Mouse (Mus musculus) T-helper 1 cell (primary cell): Measurements from ENCODE around the gene Aox3.

ENCODE experiments used
- in situ Hi-C: fragments of 300-600 bp; cut with MboI, MseI; formaldehyde crosslinking; loops from one replicate; pipeline ENCODE4 v1.15.1; 2025; ENCODE audit warnings: high pct_unique_total_duplicates

Aox3 gene

GRCm38 (mm10) chr1:58197023-58197422 lies 84.1 kb downstream of the Aox3 start:
- in situ Hi-C loops: no loop called here

GRCm38 (mm10) chr1:58198386-58198785 lies 85.5 kb downstream of the Aox3 start:
- in situ Hi-C loops: no loop called here

- in situ Hi-C loops: no loop called here
These were observed 97.3 kb downstream of the Aox3 start, which contains the start of gene Aox4 for GRCm38 (mm10) chr1:58210203-58210602. Gene Aox4, plus strand, starts transcription at chr1:58210397.

- in situ Hi-C loops: no loop called here
These were observed 99.9 kb downstream of the Aox3 start for GRCm38 (mm10) chr1:58212805-58213204.

- in situ Hi-C loops: no loop called here
These were observed 100.9 kb downstream of the Aox3 start for GRCm38 (mm10) chr1:58213838-58214237.

GRCm38 (mm10) chr1:58215353-58215752 lies 102.4 kb downstream of the Aox3 start:
- in situ Hi-C loops: no loop called here

- in situ Hi-C loops: no loop called here
These were observed 103.1 kb downstream of the Aox3 start for GRCm38 (mm10) chr1:58215956-58216532.

- in situ Hi-C loops: no loop called here
These were observed 108.1 kb downstream of the Aox3 start for GRCm38 (mm10) chr1:58221070-58221469.

- in situ Hi-C loops: no loop called here
These were observed 108.9 kb downstream of the Aox3 start for GRCm38 (mm10) chr1:58221879-58222278.

- in situ Hi-C loops: no loop called here
These were observed 115.2 kb downstream of the Aox3 start for GRCm38 (mm10) chr1:58228086-58228485.

GRCm38 (mm10) chr1:58228916-58229315 lies 116.0 kb downstream of the Aox3 start:
- in situ Hi-C loops: no loop called here

GRCm38 (mm10) chr1:58229774-58230173 lies 116.8 kb downstream of the Aox3 start:
- in situ Hi-C loops: no loop called here

- in situ Hi-C loops: no loop called here
These were observed 117.6 kb downstream of the Aox3 start for GRCm38 (mm10) chr1:58230542-58230941.

- in situ Hi-C loops: no loop called here
These were observed 122.5 kb downstream of the Aox3 start for GRCm38 (mm10) chr1:58235405-58235804.

- in situ Hi-C loops: no loop called here
These were observed 124.8 kb downstream of the Aox3 start for GRCm38 (mm10) chr1:58237527-58238299.

GRCm38 (mm10) chr1:58238440-58238839 lies 125.5 kb downstream of the Aox3 start:
- in situ Hi-C loops: no loop called here

- in situ Hi-C loops: no loop called here
These were observed 126.0 kb downstream of the Aox3 start for GRCm38 (mm10) chr1:58238961-58239360.

- in situ Hi-C loops: no loop called here
These were observed 127.4 kb downstream of the Aox3 start for GRCm38 (mm10) chr1:58240347-58240746.

GRCm38 (mm10) chr1:58244487-58244886 lies 131.6 kb downstream of the Aox3 start:
- in situ Hi-C loops: no loop called here

- in situ Hi-C loops: no loop called here
These were observed 135.6 kb downstream of the Aox3 start for GRCm38 (mm10) chr1:58248518-58248917.
